Mouse (Mus musculus) mature B cell (primary cell): ENCODE results near the gene Tmcc3.

Experiments used
- in situ Hi-C: fragments of 300-500 bp; cut with MboI; formaldehyde crosslinking; loops from 2 replicates; pipeline ENCODE4 v1.14.3; 2019

Gene Tmcc3

GRCm38 (mm10) chr10:94466313-94466712, 154.6 kb downstream of the Tmcc3 start:
- in situ Hi-C loops, result no loop called here

GRCm38 (mm10) chr10:94471487-94471886, 159.7 kb downstream of the Tmcc3 start:
- in situ Hi-C loops, result no loop called here

- in situ Hi-C loops, result no loop called here
These were observed 161.8 kb downstream of the Tmcc3 start for GRCm38 (mm10) chr10:94473501-94473900.

DNA sequence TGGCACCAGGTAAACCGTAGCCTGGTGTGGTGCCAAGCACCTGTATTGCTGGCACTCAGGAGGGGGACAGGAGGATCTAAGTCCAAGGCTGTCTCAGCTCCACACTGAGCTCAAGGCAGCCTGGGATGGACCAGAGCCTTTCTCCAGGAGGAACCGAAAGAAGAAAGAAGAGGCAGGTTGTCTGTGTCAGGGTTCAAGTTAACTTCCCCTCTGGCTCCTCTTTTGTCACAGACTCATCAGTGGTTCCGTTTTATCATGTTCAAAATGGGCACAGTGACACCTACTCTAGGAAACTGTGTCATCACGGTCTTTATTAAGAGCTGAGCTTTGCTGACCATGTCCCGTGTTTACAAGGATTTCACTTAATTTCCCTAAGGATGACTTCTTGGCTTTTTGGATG, 162.4 kb downstream of the Tmcc3 start:
- in situ Hi-C loops, result no loop called here

GRCm38 (mm10) chr10:94477366-94478225, 165.8 kb downstream of the Tmcc3 start:
- in situ Hi-C loops, result no loop called here

- in situ Hi-C loops, result no loop called here
These were observed 167.9 kb downstream of the Tmcc3 start for GRCm38 (mm10) chr10:94479646-94480045.

DNA sequence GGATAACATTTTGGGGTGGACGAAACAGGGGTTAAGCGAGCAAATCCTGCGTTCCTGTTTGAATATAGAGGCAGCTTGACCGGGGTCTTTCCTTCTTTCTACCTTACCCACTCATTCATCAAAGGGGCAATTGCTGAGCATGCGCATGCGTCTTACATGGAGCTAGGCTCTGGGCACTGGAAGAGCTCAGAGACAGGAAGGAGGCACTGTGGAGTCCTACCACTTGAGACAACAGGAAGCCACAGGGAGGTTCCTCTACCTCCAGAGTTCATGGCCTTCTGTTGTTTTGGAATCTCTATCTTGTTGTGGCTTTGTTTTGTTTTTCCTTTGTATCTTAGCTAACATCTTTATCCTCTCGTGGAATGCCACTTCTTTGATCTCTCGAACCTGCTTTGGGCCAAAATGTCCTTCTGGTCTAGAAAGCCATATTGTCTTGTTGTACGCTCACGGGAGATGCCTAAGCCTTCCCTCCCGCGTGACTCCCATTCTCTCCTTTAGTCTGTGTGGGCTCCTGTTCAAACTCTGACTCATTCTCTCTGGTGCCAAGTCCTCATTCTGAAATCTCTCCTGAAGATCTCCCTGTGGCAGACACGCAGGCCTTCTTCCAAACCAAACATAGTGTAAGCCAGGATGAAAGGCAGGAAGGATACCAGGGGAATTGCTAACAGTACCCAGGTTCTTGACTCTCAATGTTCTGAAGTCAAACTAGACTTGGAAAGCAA, 168.8 kb downstream of the Tmcc3 start:
- in situ Hi-C loops, result no loop called here

DNA sequence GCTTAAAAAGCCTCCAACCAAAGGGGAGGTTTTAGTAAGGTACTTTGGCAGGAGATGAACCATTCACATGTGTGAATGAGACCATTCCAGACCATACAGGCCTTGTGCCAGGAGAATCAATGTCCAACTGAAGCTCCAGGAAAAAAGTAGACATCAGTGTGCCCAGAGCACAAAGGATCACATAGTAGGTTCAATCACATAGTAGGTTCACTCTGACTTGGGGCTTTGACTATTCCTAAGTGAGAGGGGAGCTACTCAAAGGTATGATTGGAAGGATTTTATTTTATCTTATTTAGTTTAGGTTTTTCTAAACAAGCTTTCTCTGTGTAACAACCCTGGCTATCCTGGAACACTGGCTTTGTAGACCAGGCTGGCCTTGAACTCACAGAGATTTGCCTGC, 169.9 kb downstream of the Tmcc3 start:
- in situ Hi-C loops, result no loop called here

DNA sequence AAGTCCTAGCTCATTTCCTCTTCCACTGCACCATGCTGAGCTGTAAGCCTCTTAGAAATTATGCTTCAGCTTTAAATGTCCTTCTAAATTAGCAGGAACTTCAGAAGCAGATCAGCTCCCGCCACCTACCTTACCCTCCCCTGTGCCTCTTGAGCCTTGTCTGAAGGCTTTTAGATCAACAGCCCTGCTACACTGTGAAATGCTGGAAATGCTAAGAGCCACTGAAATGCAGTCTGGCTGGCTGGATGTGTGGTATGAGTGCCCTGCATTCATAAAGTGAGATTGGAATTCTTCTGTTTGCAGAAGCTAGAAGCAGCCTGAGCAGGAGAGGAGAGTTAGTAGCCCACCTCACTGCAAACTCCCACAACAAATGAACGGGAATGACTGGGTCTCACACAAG, 174.4 kb downstream of the Tmcc3 start:
- in situ Hi-C loops, result no loop called here

- in situ Hi-C loops, result no loop called here
These were observed 177.8 kb downstream of the Tmcc3 start for GRCm38 (mm10) chr10:94489509-94489908.

GRCm38 (mm10) chr10:94491006-94491405, 179.3 kb downstream of the Tmcc3 start:
- in situ Hi-C loops, result no loop called here

GRCm38 (mm10) chr10:94494403-94494846, 182.7 kb downstream of the Tmcc3 start:
- in situ Hi-C loops, result no loop called here

DNA sequence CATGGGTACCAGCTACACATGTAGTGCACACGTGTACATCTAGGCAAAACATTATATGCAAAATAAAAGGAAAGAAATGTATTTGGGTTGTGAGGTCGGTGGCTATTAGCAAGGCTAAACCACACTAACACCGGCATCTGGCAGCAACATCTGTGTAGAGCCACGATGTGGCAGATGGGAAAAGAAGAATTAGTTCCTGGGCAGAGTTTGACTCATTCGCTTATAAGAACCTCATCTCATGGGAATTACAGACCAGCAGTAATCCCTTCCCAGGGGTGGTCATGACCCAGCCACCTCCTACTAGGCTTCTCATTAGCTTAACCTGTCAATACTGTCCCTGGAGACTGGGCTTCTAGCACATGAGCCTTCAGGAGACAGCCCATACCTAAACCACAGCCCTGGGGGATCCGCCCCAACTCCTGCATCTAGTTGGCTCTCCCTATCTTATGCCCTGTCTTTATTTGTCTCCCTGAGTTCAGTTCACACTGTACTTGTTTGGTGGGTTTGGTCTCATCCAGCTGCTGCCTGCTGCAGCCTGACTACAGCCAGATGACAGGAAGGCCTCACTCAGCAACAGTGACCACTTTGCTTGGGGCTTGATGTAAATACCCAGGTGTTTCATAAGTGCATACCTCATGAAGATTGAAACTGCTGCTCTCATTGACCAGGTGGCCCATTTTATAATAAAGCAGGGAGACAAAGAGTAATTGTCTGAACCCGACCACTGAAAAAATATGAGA, 183.9 kb downstream of the Tmcc3 start:
- in situ Hi-C loops, result no loop called here

DNA sequence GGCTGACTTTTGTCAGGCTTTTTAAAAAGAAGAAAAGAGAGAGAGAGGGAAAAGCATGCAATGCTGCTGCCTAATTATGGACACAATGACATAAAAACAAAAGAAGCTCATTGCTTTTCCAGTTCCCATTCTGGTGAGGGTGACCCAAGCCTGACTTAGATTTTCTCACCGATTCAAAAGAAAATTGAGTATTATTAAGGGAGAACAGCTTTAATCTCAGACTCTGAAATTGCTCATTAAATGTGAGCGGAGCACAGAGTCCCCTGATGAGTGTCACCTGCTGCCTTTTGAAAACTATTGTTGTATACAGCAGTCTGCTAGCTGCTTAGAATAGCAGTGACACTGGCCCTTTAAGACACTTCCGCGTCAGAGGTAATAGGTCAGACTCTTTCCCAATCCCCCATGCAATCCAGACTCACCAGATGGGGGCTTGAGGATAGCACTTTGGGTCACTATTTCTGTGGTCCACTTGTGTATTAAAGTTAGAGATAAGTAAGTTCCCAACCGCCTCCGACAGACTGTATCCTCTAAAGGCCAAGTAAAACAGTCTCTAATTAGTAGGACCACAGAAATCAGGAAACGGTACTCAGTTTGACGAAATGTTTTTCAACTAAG, 185.2 kb downstream of the Tmcc3 start:
- in situ Hi-C loops, result no loop called here

GRCm38 (mm10) chr10:94500210-94500876, 188.6 kb downstream of the Tmcc3 start:
- in situ Hi-C loops, result no loop called here

GRCm38 (mm10) chr10:94500877-94501273, 189.1 kb downstream of the Tmcc3 start:
- in situ Hi-C loops, result no loop called here

DNA sequence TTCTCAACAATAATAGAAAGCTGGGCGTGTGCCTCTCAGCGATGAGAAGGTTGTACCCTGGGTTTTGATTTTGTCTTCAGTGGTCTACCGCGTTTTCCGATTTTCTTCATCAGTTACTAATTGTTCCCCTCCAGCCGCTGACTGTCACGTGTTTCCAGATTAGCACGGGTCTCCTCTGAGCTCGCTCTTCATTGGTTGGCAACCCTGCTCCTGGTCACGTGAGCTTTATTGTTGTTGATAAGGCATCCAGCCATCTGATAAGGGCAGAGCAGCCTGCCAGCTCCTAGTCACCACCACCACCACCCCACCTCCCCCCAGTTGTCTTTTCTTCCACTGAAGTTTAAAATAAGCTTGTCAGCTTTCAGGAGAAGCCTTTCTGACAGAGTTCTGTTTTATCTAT, 190.0 kb downstream of the Tmcc3 start:
- in situ Hi-C loops, result no loop called here

GRCm38 (mm10) chr10:94505248-94505772, 193.6 kb downstream of the Tmcc3 start:
- in situ Hi-C loops, result no loop called here

- in situ Hi-C loops, result no loop called here
These were observed 197.1 kb downstream of the Tmcc3 start for GRCm38 (mm10) chr10:94508863-94509262.

- in situ Hi-C loops, result no loop called here
These were observed 201.0 kb downstream of the Tmcc3 start for GRCm38 (mm10) chr10:94512771-94513170.

- in situ Hi-C loops, result no loop called here
These were observed 202.3 kb downstream of the Tmcc3 start for GRCm38 (mm10) chr10:94514091-94514505.
